Mouse (Mus musculus) midbrain, embryonic 15.5 days (tissue): ENCODE measurements around the gene Ppm1n. TPM values are rescaled to one million over a fixed set of nuclear protein-coding genes. Genes with fewer than 3 reads are reported as not detected.

Source experiments
- ATAC-seq: fragments of 200-750 bp; cut with Nextera tagmentation; replicated peaks from 2 replicates; pipeline ENCODE4 v1.8.0; 2017; ENCODE audit warnings: moderate TSS enrichment
- H3K27ac ChIP-seq: fragments of 300-500 bp; sonication (generic); 2 replicates; pipeline ENCODE4 v1.5.1; 2015; ENCODE audit warnings: mild to moderate bottlenecking, inconsistent platforms
- H3K27me3 ChIP-seq: fragments of 300-500 bp; sonication (generic); replicated peaks from 2 replicates; pipeline ENCODE4 v1.6.1; 2015; ENCODE audit warnings: inconsistent platforms
- H3K36me3 ChIP-seq: fragments of 300-500 bp; sonication (generic); replicated peaks from 2 replicates; pipeline ENCODE4 v1.6.1; 2015; ENCODE audit warnings: inconsistent platforms
- H3K4me1 ChIP-seq: fragments of 300-500 bp; sonication (generic); 2 replicates; pipeline ENCODE4 v1.6.1; 2015; ENCODE audit warnings: inconsistent platforms
- H3K4me2 ChIP-seq: fragments of 300-500 bp; sonication (generic); 2 replicates; pipeline ENCODE4 v1.6.1; 2015; ENCODE audit warnings: inconsistent platforms, mild to moderate bottlenecking, moderate library complexity
- H3K4me3 ChIP-seq: fragments of 300-500 bp; sonication (generic); 2 replicates; pipeline ENCODE4 v1.5.1; 2015; ENCODE audit warnings: mild to moderate bottlenecking, inconsistent platforms
- H3K9ac ChIP-seq: fragments of 300-500 bp; sonication (generic); 2 replicates; pipeline ENCODE4 v1.6.1; 2015; ENCODE audit warnings: mild to moderate bottlenecking, inconsistent platforms
- H3K9me3 ChIP-seq: fragments of 300-500 bp; sonication (generic); 2 replicates; pipeline ENCODE4 v1.6.1; 2016; ENCODE audit warnings: inconsistent platforms
- WGBS: fragments of 180-500 bp; shearing (Covaris S2); methylation state at CpG from one replicate; pipeline ENCODE4 v1.1.7; 2015; ENCODE audit warnings: mixed read lengths; 5-methylcytosine and 5-hydroxymethylcytosine counted together
- polyA plus RNA-seq: library from polyadenylated mRNA; unstranded; fragments of >200 nt; fragmentation: Nextera tagmentation; extraction: Ambion mirVana; gene quantifications from 2 replicates; pipeline ENCODE4 v1.2.1, GENCODE M21; 2015

The Ppm1n gene
- polyA plus RNA-seq, 1 experiment from 2014 or later: 1.7 TPM

DNA sequence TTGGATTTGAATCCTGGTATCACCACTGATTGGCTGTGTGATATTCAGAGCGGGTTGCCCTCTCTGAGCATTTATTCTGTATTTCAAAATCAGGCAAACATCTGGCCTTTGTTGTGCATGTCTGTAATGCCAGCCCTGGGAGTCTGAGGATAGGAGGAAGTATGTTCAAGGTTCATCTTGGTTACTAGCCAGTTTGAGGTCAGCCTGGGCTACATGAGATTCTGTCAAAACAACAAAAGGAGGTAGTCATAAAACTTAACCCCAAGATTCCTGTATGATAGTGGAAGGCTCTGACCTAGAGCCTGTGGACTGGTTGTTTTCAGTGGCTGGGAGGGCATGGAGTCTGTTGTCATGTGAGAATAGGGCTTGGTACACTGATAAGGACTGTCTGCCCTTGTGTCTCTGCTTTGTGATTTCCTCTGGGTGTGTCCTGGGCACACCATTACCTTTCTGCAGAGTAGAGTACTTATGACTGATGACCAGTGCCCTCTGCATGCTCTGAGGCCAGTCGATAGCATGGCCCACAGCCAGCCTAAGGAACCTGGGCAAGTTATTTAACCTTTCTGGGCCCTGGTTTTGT lies 44.7 kb downstream of the Ppm1n start:
- H3K9me3 ChIP-seq: no peaks in the 10 kb centered on the region
- no peak overlapping the region for H3K4me3 ChIP-seq
- peaks cover 4% of the 10 kb centered on the region for H3K4me1 ChIP-seq
- no peak overlapping the region for H3K4me2 ChIP-seq
- 94% methylated on average over 2 of the region's 2 CpGs for WGBS
- H3K9ac ChIP-seq: no peak overlapping the region
- ATAC-seq: no peak
- H3K27ac ChIP-seq: no peak overlapping the region
- no peaks in the 10 kb centered on the region for H3K36me3 ChIP-seq
- no peaks in the 10 kb centered on the region for H3K27me3 ChIP-seq

DNA sequence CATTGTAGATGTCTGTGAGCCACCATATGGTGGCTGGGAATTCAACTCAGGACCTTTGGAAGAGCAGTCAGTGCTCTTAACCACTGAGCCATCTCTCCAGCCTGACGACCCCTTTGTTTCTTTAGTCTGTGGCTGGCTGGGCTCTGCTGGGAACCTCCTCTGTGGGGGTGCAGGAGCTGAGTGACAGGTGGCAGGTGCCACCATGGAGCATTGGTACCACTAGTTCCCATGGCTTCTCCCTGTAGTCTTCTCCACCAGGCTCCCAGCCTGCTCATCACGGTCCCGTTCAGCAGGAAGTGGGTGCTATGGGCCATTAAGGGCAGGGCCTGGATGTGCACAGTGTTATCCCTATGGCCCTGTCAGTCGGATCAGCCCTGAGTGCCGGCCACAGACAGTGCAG lies 45.2 kb downstream of the Ppm1n start:
- H3K27ac ChIP-seq: no peak overlapping the region
- peaks cover 9% of the 10 kb centered on the region for H3K4me1 ChIP-seq
- H3K36me3 ChIP-seq: no peaks in the 10 kb centered on the region
- no peak overlapping the region for H3K9ac ChIP-seq
- ATAC-seq: no peak
- WGBS: 79% methylated on average over 5 of the region's 5 CpGs
- H3K4me3 ChIP-seq: no peak overlapping the region
- H3K27me3 ChIP-seq: no peaks in the 10 kb centered on the region
- no peak overlapping the region for H3K4me2 ChIP-seq
- no peaks in the 10 kb centered on the region for H3K9me3 ChIP-seq

DNA sequence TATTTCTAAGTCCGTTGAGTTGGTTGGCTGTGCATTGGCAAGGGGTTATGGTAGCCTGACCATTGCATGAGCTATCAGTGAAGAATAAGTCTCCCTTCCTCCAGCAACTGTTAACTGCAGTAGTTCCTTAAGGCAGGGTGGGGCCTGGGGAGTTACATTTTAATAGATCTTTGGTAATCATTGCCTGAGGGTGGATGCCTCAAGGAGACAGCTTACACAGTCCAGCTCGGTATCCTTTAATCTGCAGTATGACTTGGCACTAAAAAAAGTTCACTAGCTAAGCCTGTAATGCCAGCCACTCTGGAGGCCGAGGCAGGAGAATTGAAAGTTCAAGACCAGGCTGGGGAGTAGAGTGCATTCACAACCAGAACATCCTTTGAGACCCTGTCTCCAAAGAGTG lies 48.0 kb downstream of the Ppm1n start:
- Histone ChIP-seq H3K27me3 (no peaks in the 10 kb centered on the region), H3K4me1 (peaks cover 22% of the 10 kb centered on the region), H3K4me3 (no peak overlapping the region), H3K9ac (no peak overlapping the region), H3K9me3 (no peaks in the 10 kb centered on the region), H3K27ac (no peak overlapping the region), H3K36me3 (no peaks in the 10 kb centered on the region), H3K4me2 (no peak overlapping the region)
- no peak for ATAC-seq
- WGBS: 89% methylated on average over 3 of the region's 3 CpGs

DNA sequence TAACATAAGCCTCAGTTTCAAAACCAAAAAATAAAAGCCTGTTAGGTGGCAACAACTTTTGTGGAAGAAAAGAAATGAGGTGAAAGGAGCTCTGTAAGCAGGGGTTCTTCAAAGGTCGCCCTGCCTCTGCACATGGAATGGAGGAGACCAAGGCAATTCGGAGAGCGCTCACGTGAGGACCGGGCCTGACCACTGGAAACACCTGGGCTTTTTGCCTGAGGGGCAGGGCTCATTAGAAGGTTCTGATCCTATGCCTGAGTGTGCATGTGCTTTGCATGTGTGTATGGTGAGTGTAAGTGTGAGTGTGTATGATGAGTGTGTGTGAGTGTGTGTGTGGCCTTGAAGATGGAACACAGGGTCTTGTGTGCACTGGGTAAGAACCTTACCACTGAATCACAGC lies 49.0 kb downstream of the Ppm1n start:
- Histone ChIP-seq H3K9ac (no peak overlapping the region), H3K27ac (no peak overlapping the region), H3K27me3 (no peaks in the 10 kb centered on the region), H3K4me3 (no peak overlapping the region), H3K9me3 (no peaks in the 10 kb centered on the region), H3K4me1 (peaks cover 25% of the 10 kb centered on the region), H3K4me2 (no peak overlapping the region), H3K36me3 (no peaks in the 10 kb centered on the region)
- 94% methylated on average over 5 of the region's 5 CpGs for WGBS
- ATAC-seq: no peak

DNA sequence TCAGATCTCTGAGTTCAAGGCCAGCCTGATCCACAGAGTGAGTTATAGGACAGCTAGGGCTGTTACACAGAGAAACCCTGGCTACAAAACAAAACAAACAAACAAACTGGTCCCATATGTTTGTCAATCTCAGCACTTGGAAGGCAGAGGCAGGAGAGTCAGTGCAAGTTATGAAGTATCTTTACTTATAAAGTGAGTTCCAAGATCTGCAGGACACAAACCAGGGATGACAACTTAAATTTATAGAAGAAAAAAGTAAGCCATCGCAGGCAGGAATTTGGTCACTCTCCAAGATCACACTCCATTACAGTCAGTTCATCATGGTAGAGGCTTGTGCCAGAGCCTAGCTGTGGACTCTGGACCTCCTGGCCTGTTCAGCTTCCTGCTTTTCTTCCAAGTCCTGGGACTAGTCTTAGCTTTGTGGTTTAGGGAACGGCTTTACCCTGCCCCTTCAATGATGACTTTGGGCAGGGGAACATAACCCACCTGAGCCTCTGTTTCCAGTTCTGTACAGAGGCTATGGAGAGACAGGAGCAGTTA lies 49.8 kb downstream of the Ppm1n start:
- Histone ChIP-seq H3K27me3 (no peaks in the 10 kb centered on the region), H3K9me3 (no peaks in the 10 kb centered on the region), H3K4me3 (no peak overlapping the region), H3K4me1 (peaks cover 25% of the 10 kb centered on the region), H3K36me3 (no peaks in the 10 kb centered on the region), H3K4me2 (peak overlapping the region; percentile 94; the same call in 1 of the 2 replicates), H3K27ac (no peak overlapping the region), H3K9ac (peak overlapping the region; percentile 73; the same call in 1 of the 2 replicates)
- ATAC-seq: no peak
- WGBS: 95% methylated on average over 2 of the region's 2 CpGs

DNA sequence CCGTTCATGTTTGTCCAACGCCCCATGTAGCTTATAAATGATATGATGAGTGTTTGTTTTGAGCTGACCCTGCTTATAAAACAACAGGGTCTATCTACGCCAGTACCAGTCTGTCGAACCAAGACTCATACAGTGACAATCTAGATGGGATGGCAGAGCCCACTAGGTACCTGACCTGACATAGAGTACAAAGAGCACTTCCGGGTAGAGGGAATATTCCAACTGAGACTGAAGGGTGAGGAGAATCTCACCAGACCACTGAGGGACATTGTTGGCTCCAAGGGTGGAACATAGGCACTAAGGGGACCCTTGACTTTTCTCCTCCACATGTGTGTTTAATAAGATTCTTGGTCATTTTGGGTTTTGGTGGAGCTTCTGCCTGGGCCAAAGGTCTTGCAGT lies 50.5 kb downstream of the Ppm1n start:
- H3K36me3 ChIP-seq: no peaks in the 10 kb centered on the region
- peak overlapping the region; percentile 94 for H3K4me2 ChIP-seq
- peak overlapping the region; percentile 73 for H3K9ac ChIP-seq
- H3K4me1 ChIP-seq: peaks cover 25% of the 10 kb centered on the region
- 47% methylated on average over 5 of the region's 5 CpGs for WGBS
- H3K27ac ChIP-seq: peak overlapping the region; percentile 99
- H3K9me3 ChIP-seq: no peaks in the 10 kb centered on the region
- ATAC-seq: no peak
- no peaks in the 10 kb centered on the region for H3K27me3 ChIP-seq
- peak overlapping the region; percentile 56 for H3K4me3 ChIP-seq

DNA sequence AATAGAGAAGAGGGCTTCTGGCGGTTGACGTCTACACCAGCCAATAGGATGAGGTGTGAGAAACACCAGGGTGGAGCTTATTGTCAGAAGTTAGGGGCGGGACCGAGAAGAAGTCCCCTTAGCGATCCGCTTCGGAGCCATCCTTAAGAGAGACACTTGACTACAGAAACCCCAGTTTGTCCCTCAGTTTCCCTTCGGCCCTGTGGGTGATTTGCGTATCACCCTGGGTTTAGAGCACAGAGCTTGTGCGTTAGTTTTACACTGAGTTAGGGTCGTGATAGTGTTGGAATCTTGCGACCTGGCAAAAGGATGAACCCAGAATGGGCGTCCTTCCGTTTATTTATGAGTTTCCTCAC lies 51.1 kb downstream of the Ppm1n start:
- ATAC-seq: no peak
- peak overlapping the region; percentile 73 for H3K9ac ChIP-seq
- peak overlapping the region; percentile 99 for H3K27ac ChIP-seq
- no peaks in the 10 kb centered on the region for H3K36me3 ChIP-seq
- H3K4me3 ChIP-seq: peak overlapping the region; percentile 56
- peaks cover 25% of the 10 kb centered on the region for H3K4me1 ChIP-seq
- WGBS: under 1% methylated on average over 14 of the region's 14 CpGs
- H3K9me3 ChIP-seq: no peaks in the 10 kb centered on the region
- peak overlapping the region; percentile 94 for H3K4me2 ChIP-seq
- H3K27me3 ChIP-seq: no peaks in the 10 kb centered on the region

DNA sequence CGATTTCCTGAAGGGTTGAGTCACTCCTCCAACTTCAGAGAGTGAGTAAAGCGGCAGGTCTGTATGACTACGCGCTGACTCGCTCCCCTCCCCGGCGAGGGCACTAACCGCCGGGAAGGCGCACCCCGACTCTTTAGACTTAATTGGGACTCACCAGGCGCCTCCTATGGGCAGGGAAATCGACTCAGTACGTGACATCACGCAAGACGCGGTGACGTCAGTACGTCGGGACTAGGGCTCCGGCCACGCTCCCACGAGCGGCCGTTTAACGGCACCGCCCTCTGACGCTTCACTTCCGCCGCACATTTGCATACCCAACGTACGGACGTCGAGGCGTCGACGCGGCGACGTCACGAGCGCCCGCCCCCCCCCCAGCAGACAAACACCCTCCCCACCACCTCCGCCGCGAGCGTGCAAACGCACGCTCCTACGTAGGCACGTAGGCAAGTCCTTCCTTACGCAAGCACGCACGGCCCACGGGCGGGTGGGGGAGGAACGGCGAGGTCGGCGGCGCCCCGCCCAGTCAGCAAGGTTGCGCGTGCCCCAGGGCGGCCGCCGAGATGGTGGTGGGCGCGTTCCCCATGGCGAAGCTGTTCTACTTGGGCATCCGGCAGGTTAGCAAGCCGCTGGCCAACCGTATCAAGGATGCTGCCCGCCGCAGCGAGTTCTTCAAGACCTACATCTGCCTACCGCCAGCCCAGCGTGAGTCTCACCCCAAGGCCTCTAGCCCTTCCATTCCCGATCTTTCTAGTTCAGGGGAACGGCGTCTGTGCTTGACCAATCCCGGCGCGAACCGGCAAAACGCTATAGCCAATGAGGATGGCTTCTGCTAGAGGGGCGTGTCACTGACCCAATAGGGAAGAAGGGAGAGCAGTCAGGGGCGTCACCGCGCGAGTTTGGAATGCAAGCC lies 51.7 kb downstream of the Ppm1n start, which contains the start of gene Opa3:
Opa3 (plus strand) TSS at position 452 of the 910 bp plus-strand sequence.
- Histone ChIP-seq H3K27me3 (no peaks in the 10 kb centered on the region), H3K27ac (peak within 1 kb of the TSS; percentile 99), H3K4me3 (peak within 1 kb of the TSS; percentile 56), H3K9me3 (no peaks in the 10 kb centered on the region), H3K4me1 (peaks cover 25% of the 10 kb centered on the region), H3K4me2 (peak within 1 kb of the TSS; percentile 94), H3K9ac (peak within 1 kb of the TSS; percentile 73), H3K36me3 (no peaks in the 10 kb centered on the region)
- ATAC-seq: peak; percentile 98
- WGBS: under 1% methylated on average over 91 of the region's 91 CpGs

DNA sequence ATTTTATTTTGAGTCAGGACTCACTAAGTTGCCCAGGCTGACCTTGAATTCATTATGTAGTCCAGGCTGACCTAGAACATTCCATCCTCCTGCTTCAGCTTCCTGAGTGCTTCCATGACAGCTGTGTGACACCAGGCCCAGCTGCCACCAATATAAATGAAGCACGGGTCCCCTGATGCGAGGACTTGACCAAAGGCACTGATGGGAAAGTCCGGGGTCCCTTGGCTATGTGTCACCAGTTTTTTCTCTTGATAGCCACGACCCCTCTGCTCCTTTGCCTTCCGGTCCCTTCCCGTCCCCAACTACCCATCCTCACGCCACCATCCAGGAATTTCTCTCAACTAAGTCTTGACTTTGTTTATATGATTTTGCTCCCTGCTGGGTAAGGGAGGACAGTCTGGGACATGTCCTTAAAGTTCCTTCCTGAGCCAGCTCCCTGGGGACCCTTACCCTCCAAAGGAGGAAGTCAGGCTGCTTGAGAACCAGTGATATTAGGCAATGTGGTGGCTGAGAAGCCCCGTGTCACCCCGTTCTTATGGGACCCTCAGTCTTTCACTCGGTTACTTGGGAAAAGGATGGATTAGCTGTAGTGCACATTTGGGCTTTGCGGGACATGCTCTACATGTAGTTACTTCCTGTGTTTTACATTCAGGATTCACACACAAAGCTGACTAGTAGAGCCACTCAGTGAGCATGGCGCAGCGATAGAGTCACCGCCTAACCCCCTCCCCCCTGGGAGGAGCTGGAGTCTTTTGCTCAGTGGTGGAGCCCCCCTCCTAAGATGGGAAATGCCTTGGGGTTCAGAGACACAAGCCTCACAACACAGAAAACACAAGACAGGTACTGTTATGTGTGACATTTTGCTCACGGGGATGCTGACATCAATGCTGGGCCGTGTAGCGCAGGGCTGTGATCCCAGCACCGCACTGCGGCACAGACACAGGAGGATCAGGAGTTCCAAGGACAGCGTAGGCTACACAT lies 52.8 kb downstream of the Ppm1n start:
- Histone ChIP-seq H3K9me3 (no peaks in the 10 kb centered on the region), H3K4me1 (peaks cover 25% of the 10 kb centered on the region), H3K27ac (peak overlapping the region; percentile 99), H3K4me3 (peak overlapping the region; percentile 56), H3K4me2 (peak overlapping the region; percentile 94), H3K27me3 (no peaks in the 10 kb centered on the region), H3K9ac (peak overlapping the region; percentile 52), H3K36me3 (no peaks in the 10 kb centered on the region)
- 18% methylated on average over 20 of the region's 20 CpGs for WGBS
- peak; percentile 31 for ATAC-seq
